Mouse (Mus musculus) lung, postnatal 4 days (tissue): ENCODE results near the gene Nlrp6.
"Not testable (repeated sequence)": the region's sequence is repeated elsewhere in the genome, so short reads cannot be mapped to it uniquely, and the experiment has no call there.

Experiments
- DNase-seq, 2 experiments: peaks; one replicate each; pipeline ENCODE4 v3.0.0; 2021

Gene Nlrp6

DNA sequence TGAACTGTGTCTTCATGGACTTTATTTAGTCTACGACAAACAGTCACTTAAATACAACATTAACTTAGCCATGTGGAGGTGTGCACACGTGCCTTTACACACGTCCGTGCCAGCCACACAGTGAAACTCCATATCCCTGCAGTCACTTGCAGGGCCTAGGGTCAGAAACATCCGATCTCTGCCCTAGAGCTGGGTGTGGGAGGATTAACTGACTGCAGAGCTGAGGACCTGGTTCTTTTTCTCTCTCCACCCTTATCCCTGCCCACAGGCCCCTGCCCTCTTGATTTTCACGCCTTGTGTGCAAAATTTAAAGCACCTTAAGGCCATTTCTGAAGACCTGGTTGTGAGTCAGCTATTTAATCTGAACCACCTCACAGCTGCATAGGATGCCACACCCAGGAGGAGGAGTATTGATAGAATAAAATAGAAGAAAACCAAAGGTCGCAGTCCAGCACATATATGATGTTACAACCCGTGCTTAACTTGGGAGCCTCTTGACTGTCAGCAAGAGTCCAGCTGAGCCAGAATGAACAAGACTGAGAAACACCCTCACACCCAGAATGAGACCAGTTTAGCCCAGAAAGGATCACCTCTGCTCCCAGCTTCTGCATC lies at the start of gene Nlrp6:
TSS of gene Nlrp6 (plus strand) at position 485 of the 612 bp plus-strand sequence.
- no peak for DNase-seq

DNA sequence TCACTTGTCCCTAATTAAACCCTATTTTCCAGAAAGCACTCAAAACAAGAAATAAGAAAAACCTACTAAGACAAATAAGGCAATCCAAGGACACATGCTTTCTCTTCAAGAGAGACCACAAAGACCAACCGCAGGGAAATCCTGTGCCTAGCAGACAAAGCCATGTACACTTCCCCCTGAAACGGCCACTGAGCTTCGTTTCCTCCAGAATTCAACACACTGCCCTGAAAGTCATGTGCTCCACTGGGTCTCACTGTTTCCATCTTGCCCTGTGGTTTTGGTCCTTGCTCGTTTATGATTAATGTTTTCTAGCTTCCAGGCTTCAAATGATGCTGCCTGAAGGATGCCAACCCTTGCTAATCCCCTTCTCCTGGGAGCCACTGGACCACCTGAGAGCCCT lies 46.5 kb upstream of the Nlrp6 start:
- DNase-seq, result no peak

DNA sequence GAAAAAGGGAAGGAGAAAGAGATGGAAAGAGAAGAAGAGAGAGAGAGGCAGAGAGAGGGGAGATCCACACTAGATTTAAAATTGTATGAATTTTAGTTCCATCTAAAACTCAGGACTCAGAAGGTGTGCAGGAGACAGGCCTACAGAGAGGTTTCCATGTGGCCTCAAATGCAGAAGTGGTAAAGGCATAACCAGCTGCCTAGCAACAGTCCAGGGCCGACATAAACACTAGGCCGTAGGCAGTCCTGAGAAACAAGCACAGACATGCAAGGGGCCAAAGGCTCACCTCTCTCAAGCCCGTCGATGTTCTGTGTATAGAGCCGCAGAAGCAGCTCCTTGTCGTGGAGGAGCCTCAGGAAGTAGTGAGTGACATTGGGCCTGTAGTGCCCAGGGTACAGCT lies 43.3 kb upstream of the Nlrp6 start:
- peak in 1 of 2 experiments; percentile 26 for DNase-seq

DNA sequence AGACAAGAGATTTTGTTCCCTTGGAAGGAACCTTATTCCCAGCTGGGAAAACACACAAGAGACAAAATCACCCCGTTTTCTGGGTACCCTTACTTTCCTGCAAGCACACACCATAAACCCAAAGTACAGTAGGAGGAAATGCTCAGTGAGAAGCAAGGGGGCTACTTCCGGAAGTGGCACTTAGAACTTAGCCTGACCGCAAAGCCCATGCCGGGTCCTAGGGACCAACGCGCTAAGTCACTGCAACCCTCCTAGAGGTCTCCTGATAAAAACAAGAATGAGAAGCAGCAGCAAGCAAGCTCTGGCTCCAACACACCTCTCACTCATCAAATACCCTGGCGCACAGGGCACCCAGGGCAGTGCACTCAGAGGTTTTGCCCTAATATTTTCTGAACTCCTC lies 41.3 kb upstream of the Nlrp6 start:
- DNase-seq, result no peak

DNA sequence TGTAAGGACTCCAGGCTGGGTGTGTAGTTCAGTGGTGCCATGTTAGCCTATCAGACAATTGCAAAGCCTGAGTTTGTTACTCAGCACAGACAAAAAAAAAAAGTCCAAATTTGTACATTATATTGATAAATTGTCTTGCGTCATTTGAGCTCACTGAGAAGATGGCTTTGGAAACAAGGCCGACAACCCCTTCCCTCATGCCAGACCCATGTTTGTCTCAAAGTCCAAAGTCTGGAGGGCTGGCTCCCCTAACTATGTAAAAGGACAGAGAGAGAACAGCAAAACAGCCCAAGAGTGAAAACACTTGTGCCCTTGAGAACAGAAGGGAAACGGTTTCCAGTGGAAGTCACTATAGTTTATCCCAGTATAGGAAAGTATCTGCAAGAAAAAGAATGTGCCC lies 40.3 kb upstream of the Nlrp6 start:
- no peak for DNase-seq

DNA sequence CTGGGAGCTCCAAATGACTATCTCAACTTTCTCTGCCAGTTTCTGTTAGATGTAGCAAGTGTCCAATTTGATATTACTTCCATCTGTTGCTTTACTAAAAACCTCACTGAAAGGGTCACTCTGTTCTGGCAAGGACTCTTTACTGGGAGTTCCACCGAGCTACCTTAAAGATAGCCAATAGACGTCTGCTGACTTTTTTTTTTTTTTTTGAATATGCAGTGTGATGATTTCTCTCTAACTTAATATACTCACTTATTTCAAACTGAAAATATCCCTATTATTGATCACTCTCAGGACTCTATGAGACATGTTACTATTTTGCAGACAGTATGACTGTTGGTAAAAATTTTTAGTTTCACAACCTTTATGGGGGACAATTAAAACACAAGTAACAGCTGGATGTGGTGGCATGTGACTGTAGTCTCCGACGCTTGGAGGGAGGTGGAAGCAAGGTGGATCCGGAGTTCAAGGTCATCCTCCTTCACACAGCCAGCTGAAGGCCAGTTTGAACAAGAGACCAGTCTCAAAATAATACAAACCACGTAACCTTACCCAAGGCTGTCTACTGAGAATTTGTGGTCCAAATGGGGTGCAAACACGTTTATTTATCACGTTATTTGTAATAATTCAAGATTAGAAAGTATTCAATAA lies 39.7 kb upstream of the Nlrp6 start:
- no peak for DNase-seq

DNA sequence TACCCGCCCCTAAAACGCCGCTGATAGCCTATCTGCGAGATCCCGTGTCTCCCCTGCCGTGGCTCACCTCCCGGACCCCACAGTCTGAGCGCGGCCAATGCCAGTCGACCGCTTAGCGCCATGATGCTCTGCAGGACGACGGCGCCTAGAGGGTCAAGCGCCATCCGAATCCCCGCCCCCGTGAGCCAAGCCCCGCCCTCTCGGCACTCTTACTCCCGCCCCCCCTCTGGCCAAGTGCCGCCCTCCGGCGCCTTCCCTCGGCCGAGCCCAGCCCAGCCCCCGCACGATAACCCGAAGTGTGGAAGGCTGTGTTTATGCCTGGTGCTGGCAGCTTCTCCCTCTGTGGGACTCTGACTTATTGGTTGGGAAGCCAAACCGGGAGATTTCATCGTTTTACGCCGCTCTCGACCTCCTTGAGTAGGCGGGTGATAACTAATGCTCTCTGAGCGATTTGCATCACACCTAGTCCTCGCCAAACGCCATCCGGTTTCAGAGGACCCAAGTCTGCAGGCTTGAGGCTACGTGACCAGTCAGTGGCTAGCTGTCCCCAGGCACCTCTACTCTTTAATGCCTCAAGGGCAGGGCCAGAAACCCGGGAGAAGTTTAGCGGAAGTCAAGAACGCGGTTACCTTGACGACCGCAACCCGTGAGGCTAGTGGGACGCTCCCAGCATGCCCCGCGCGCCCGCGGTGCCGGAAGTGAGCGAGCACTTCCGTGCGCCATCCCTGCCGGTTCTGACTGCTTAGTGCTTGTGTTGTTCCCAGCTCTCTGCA lies 38.8 kb upstream of the Nlrp6 start, which contains the start of the genes Psmd13 and Sirt3:
TSS of gene Psmd13 (plus strand) at position 273 of the 773 bp plus-strand sequence.
TSS of gene Sirt3 (minus strand) at position 614 of the 773 bp plus-strand sequence.
- peak; percentile 95 for DNase-seq

DNA sequence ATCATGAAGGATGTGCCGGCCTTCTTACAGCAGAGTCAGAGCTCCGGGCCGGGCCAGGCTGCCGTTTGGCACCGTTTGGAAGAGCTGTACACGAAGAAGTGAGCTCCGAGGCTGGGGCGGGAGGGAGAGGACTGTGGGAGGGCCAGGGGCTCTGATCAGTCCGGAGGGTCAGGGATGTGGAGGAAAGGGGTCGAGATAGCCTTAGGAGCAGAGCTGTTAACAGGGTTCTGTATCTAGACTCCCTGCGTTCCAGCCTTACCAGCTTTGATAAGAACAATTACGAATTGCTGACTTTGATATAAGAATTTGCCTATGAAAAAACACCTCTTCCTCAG lies 38.3 kb upstream of the Nlrp6 start:
- DNase-seq, result no peak

DNA sequence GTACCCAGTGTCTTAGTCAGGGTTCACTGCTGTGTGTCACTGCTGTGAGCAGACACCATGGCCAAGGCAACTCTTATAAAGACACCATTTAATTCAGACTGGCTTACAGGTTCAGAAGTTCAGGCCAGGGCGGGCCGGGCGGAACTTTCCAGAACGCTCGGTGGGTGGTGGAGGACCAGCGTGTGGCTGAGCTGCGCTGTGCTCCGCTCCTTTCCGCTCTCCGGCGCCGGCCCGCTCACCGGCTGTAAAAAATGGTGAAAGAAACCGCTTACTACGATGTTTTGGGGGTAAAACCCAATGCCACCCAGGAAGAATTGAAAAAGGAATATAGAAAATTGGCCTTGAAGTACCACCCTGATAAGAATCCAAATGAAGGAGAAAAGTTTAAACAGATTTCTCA lies 30.1 kb upstream of the Nlrp6 start:
- not testable (repeated sequence) for DNase-seq

DNA sequence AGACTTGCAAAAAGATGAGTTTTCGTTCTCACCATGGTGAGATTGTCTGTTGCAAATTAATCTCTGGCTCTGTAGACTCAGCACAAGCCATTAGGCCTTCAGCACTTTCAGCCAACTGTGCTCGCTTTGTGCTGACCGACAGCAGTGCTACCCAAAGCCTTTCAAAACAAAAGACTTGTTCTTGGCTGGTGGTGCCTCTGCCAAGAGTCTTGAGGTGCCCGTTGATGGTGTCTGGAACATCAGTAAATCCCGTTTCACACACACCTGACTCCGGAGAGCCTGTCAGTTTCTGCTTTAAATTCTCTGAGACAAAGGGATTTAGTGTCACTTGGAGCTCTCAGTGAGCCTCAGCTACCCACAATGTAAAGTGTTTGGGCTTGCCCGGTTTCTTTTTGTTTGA lies 26.7 kb upstream of the Nlrp6 start:
- no peak for DNase-seq

DNA sequence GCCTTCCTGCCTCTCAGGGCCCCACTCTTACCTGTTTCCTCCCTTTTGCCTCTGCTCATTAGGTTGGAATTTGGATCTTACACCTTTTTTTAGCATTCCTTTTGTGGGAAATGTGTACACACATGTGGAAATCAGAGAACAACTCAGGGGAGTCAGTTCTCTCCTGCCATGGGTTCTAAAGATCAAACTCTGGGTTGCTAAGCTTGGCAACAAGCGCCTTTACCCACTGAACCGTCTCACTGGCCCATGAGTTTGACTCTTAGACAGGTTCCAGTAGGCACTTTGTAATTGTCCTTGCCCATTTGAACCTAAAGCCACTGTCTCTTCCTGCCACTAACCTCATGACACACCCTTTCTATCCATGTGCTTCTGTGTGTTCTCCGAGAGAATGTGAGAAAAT lies 26.1 kb upstream of the Nlrp6 start:
- no peak for DNase-seq

DNA sequence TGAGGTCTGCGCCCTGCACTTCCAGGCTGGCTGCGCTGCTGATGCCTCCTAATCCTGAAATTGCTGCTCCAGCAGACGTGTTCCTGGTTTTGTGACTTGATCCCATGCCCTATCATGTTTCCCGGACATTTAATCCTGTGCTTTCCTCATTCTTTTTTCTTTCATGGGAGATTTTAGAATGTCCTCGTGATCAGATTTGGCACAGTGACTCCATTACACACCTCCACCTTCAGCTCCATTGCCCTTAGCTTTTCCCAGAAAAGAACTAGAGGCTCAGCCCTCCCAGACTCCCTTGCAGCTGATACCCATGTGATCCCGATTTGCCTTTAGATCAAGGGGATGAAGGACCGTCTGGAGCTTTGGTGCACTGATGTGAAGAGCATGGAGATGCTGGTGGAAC lies 22.8 kb upstream of the Nlrp6 start:
- DNase-seq, result no peak

DNA sequence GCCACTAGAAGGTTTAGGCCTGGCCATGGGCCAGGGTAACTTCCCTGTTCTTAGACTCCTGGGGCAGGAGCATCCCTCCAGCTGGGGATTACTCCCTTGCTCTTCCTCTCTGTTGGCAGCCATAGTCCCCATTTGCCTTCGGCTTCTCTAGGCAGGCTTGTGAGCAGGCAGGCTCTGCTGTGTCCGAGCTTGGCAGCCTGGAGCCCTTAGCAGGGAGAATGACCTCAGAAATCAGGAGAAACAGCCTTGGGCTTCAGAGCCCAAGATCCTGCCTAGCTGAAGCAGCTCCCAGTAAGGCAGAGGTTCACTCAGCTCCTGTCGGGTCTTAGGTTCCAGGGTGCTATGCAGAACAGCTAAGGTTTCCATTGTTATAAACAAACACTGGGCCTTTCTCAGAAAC lies 21.6 kb upstream of the Nlrp6 start:
- no peak for DNase-seq

DNA sequence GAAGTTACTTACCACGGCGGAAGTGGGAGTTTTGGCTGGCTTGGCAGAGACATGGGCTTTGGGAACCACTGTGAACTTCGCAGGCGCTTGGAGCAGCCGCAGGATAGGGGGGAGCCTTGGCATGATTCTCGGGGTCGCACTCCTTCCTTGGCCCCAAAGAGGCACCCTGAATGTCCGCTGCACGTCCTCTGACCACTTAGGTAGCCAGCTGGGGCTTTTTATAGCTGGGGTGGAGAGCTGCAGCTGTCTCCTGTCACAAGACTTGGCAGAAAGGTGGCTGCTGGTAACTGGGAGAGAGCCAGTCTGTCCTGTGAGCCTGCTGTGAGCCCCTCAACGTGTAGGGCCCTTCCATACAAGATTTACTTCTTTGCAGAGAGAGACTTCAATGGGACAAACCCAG lies 20.5 kb upstream of the Nlrp6 start, which contains the start of gene Cox8b:
TSS of gene Cox8b (minus strand) at position 227 of the 400 bp plus-strand sequence.
- DNase-seq, result peak in 1 of 2 experiments; percentile 42

DNA sequence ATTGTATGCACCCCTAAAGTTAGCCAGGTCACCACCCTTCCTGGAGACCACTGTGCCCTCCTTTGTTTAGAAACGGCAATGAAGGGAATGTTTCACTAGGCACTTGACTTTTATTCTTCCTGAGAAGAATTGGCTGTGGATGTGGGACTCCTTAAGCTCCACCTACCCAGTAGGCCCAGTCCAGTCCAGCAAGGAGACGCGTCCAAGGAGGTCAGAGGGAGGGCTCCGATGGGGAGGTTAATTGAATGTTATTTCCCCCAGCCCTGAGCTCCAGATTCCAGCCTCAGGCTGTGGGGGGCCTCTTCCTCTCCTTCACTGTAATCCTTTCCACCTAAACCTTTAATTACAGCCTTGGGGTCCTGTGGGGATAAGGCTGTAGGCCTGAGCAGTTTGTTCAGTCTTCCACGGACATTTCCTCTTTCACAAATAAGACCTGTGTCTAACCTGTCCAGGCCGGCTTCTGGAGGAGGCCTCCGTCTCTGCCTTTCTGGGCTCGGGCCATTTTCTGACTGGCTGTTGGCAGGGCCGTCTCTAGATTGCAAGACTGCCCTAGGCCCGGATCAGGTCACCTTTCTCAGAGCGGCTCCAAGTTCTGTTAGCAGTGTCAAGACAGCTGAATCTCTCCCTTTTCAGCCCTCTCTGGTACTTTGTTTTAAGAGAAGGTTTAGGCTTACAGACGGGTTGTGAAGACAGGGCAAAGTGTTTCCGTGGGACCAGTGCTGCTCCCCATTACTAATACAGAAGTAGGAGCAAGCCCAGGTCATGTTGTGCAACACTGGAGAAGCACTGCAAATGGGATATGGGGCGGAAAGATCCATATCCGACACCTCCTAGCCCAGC lies 18.4 kb upstream of the Nlrp6 start:
- DNase-seq, result no peak

DNA sequence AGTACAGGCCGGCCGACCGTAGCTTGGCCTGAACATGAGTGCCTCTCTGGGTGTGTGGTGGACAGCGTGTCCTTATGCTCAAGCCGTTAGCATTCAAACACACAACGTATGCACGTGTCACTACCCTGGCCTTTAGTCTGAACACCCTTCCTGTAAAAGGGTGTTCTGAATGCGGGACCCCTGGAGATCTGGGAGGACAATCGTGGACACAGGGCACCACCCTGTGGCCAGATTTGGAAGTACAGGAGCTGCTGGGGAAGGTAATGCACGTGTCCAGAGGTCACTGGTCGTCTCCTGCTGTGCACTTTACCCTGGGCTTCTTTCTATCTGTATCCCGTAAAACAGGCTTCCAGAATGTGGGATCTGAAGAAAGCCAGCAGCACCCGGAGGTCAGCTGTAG lies 17.5 kb upstream of the Nlrp6 start:
- DNase-seq, result peak; percentile 71 to 83

DNA sequence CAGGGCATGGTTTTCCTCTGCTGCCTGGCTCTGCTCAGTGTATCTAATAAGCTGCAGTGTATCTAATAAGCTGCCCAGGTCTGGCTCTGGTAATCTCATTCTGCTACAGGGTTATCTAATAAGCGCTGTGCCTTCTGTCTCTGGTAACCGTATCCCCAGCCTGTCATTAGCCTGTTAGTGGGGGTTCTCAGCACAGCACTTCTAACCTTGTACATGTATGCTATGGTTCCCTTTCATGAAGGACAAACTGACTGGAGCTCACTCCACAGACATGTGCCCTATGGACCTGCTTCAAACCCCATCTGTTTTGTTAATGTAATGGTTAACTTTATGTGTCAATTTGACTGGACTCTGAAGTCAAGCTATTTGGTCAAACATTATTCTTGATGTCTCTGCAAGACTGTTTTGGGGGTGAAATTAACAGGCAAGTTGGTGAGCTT lies 15.0 kb upstream of the Nlrp6 start:
- no peak for DNase-seq

DNA sequence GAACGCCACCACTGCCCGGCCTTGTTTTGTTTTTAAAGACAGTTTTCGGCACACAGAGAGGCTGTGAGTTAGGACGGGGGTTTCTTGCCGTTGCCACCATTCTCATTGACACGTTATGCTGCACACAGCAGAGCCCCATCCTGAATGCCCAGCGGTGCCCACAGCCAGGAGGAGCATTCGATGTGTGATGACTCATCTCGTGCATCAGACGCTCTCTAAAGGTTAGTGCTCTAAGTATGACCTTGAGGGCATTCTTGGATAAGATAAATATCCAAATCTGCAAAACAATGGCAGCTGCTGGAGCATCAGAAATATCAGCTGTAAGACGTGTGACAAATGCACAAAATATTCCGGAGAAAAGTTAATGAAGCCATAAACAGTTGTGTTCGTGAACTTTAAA lies 13.6 kb upstream of the Nlrp6 start:
- no peak for DNase-seq

DNA sequence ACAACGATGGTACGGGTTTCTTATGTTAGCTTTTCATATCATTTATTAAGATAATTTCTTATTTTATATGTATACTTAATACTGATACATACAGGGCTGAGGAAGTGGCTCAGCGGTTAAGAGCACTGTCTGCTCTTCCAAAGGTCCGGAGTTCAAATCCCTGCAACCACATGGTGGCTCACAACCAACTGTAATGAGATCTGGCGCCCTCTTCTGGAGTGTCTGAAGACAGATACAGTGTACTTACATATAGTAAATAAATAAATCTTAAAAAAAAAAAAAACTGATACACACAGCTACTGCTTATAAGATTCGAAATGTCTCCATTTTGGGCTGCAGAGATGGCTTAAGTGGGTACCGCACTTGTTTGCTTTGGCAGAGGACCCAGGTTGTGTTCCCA lies 13.0 kb upstream of the Nlrp6 start:
- no peak for DNase-seq

DNA sequence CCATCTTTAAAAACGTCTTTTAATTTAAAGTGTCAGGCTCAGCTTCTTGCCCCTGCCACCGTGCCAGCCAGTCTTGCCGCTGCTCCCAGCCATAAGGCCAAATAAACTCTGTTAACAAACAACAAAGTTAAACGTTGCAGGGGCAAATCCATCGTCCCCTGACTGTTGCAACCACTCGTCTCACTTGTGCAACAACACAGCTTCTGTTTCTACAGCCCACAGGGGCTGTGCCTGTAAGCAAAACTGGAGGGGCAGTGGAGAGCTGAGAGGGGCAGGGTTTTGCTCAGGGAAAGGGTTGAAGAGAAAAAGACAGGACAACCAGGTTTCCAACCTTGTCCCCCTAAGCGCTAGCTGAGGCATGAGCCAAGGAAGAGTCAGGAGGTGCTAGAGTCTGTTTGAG lies 12.5 kb upstream of the Nlrp6 start:
- peak in 1 of 2 experiments; percentile 35 for DNase-seq

DNA sequence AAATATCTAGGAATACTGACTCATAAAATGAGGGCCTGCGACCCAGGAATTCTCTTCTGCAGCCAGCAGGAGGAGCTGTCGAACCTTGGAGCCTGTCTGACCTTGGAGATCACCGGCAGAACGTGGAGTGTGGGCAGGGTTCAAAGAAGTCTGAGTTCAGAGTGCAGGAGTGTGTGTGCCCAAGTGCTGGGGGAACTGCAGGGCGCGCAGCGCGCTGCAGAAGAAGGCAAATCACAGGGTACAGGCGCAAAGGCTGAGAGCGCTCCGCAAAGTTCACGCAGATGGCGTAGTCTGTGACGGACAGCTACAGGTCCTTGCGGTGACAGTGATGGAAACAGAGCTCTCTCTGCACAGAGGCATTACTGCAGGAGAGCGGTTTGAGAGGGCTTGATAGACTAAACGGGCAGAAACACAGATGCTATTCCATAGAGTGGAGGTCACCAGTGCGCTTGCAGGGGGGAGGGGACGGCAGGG lies 12.0 kb upstream of the Nlrp6 start:
- peak; percentile 79 to 86 for DNase-seq

DNA sequence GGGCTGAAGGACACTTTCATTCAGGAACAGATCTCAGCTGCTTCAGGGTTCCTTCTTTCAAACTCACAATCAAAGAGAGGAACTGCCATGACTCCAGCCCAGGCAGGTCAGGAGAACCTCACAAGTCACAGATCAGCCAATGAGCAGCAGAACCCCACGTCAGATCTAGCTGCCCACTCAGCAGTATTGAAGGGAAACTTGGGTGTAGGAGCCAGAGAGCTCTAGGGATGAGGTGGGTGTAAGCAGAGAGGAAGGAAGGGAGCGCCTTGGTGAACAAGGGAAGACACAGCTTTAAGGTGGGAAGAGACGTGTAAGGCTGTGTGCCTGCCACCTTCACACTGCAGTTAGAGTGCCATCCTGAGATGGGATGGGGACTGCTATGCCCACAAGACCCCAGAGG lies 8.4 kb upstream of the Nlrp6 start:
- peak in 1 of 2 experiments; percentile 13 for DNase-seq
